Mouse (Mus musculus) heart, postnatal 4 days (tissue): Measurements from ENCODE around the gene Cdyl. TPM values are rescaled to one million over a fixed set of nuclear protein-coding genes. Genes with fewer than 3 reads are reported as not detected.

Source experiments
- DNase-seq: peaks from one replicate; pipeline ENCODE4 v3.0.0; 2021
- total RNA-seq, 2 experiments: library from RNA; stranded (reverse); gene quantifications; 2 replicates each; pipeline ENCODE4 v1.2.3; 2021

The Cdyl gene
- total RNA-seq, 2 experiments from 2014 or later = 19.5 to 20.3 TPM

DNA sequence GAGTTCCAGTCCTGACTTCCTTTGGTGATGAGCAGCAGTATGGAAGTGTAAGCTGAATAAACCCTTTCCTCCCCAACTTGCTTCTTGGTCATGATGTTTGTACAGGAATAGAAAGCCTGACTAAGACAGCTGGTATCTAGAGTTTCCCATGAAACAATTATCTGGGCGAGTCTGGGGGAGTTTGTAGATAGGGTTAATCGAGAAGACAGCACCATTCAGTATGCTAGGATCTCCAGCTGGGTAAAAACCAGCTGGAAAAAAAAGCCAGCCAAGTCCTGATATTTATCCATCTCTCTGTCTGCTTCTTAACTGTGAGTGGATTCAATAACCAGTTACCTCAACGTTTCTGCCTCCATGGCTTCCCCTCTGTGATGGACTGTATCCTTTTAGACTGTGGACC, 104.9 kb downstream of the Cdyl start:
- DNase-seq = no peak

DNA sequence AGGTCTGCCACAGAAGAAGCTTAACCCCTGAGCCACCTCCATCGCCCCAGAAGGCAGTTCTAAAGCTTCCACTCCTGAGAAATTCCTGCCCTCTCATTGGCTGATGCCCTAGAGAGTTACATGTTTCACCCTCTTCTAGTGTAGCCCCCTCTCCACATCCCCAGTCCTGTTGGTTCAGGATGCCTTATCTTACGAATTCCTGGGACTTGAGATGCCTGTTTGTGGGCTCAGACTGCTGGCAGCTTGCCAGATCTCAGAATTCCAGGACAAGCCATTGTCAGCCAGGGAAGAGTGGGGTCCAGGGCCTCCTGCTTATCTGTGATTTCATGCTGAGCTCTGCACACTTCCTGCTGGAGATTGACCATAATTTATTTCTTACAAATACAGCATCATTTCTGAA, 106.2 kb downstream of the Cdyl start:
- peak; percentile 69 for DNase-seq

DNA sequence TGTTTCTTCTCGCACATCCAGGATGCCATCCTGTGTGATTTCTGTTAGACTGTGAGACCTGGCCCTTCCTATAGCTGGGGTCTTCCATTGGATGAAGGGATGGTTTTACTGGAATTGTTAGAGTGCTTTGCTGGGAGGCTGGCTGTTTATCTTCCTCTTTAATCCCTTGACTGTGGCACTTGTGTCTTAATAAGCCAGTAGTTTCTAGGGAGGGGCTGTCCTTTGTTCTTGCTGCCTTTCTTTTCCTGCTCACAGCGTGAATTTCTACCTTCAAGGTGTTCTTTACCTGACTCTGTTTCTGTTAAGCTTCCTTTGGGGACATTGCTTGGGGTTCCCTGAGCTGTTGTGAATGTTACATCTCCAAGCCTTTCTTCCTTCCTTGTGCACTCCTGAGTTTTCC, 110.0 kb downstream of the Cdyl start:
- DNase-seq = no peak

DNA sequence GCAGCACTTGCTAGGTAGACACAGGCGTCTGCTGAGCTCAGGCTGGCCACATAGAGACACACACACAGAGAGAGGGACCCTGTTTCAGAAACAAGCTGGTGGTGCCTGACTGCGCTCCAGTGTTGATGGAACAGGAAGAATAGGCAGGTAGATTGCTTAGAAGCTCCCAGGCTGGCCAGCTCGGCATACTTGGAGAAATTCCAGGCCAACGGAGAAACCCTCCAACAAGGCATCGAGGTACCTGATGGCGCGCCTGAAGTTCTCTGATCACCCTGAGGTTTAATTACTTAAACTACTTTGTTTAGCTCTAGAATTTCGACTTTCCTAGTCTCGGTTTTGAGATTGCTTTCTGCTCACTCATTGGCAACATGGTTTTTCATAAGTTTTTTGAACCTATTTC, 110.8 kb downstream of the Cdyl start:
- no peak for DNase-seq

DNA sequence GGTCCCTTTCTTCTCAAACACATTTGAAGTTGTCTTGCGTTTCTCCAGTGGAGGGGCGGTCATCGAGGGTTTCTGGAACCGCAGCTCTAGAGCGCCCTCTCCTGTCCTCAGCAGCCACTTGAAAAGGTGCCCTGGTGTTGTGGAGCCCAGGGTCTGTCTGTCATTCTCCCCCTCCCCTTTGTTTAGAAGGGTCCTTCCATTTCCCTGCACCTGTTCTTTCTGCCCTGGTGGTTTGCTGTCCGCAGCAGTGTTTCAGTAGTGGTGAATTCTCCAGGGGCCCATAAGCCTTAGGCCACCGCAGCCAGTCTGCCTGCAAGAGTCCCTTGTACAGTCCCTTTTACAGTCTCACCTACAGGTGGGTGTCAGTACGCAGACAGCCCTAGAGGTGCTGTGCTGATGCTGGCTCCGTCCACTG, 112.3 kb downstream of the Cdyl start:
- DNase-seq = peak; percentile 71

DNA sequence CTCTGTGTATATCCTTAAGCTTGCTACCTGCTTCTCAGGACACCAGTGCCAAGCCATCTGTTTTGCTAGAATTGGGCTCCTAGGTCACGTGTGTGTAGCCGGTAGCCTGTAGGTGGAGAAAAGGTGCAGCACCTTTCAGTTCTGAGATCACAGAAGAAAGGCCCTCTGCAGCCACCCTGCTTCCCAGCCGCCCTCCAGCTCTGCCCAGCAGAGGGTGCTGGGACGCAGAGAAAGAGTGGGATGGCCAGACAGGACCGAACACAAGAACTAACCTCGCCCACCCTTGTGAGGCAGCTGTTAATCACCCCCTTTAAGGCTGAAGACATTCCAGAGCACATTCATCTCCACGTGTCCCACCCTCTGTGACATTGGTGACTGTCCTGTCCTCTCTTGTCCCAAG, 114.1 kb downstream of the Cdyl start:
- peak; percentile 53 for DNase-seq

DNA sequence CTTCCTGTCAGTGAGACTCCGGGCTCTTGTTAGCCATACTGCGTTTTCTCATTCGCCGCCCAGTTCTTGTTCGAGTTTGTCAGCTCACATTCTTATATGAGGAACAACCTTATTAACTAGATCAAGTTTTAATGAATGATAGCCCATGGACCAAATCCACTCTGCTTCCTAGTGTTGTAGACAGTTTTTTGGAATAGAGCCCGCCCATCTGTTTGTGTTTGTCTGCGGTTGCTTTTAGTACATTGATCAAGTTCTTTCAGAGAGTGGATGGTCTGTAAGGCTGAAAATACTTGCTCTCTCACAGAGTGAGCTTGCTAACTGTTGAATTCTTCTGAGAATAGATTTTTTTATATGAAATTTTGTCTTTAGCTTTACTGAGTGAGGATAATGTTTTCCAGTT, 116.5 kb downstream of the Cdyl start:
- no peak for DNase-seq

DNA sequence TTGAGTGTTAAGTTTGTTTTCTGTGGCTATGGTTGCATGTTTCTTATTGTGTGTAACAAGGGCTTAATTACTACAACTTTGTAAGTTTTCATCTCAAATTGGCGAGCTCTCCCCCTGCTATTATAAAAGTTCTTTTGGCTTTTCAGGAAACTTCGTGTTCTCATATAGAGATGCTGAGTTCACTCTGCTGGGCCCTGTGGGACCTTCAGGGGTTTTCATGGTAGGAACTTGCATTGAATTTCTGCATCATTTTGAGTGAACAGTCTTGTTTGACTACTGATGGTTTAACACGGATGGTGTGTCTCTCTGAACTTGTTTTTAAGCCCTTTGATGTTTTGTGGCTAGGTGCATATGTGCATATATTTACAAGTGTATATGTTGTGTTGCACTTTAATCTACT, 121.1 kb downstream of the Cdyl start:
- no peak for DNase-seq

DNA sequence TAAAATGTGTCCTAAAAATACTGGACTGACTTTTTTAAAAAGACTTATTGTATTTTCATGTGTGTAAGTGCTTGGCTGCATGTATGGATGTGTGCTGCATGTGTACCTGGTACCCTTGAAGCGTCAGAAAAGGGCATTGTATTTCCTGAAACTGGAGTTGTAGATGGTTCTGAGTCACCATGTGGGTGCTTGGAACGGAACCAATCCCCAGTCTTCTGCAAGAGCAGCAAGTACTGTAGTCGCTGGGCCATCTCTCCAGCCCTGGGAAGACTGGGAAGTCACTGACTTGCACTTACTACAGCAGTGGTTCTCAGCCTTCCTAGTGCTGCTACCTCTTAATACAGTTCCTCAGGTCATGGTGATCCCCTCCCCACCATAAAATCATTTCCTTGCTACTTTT, 122.1 kb downstream of the Cdyl start:
- DNase-seq = no peak

DNA sequence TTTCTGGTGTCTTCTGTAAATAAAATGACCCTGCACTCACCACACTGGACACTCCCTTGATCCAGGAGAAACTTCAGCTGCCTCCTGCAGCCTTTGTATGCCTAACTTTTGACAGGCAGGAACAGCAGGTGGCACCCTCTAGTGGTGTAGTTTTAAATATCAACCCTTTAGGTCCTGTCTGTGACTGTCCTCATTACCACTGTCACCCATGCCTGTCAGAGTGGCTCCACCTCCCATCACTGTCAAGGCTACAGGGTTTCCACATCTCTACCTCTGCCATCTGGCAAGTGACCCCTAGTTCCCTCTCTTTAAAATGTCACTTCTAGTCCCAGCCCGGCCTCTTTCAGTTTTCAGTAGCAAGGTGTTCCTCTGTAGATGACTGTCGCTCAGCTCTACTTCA, 123.3 kb downstream of the Cdyl start:
- peak; percentile 60 for DNase-seq

DNA sequence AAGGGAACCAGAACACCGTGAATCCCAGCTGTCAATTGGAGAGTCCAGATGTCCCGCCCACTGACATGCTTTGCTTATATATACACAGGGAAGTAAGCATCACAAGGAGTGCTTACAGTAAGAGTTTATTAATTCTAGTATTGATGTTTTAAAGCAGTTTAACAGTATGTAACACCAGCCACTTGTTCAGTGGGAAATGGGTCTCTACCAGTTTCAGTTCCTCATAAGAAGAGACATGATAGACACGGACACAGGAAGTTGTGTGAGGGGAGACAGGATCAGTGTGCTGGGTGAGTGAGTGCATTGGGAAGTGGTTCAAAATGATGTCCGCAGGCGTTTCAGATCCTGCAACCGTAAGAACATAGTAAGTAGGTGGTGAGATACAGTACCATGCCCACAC, 123.9 kb downstream of the Cdyl start:
- no peak for DNase-seq

DNA sequence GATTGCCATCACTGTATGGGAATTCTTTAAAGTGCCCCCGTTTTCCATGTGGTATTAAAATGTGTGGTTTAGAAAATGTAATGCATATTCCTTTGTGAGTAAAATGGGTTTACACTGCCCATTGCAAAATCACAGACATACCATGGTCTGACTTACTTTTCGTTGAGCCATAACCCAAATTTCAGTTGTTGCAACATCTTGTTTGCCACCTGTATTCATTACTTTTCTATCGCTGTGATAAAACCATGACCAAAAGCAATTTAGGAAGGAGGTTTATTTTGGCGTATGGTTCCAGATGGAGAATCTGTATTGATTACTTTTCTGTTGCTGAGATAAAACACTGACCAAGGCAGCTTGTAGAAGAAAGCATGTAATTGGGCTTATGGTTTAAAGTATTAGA, 124.6 kb downstream of the Cdyl start:
- no peak for DNase-seq

DNA sequence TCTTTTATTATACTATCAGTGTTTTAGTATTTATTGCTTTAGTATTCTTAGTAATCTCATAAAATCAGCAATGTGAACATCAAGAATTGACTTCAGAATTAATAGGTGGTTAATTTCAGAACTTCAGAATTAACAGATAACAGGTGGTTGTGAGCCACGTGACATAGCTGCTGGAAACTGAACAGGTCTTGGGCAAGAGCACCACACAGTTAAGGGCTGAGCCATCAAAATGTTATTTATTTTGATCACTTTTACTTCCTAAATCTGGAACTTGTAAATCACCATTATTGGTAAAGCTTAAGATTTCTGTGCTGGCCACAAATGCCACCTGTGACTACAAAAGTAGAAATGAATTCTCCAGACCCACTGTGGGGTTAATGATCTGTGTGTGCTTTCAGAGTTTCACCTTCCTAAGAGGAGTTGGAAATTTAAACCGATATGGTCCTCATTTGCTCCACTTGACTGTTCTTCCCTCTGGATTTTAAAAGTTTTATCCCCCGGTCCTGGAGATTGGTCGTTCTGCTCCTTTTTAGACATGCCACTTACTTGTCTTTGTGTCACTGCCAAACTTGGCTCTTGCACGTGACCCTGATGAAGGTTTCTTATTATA, 125.8 kb downstream of the Cdyl start:
- no peak for DNase-seq

DNA sequence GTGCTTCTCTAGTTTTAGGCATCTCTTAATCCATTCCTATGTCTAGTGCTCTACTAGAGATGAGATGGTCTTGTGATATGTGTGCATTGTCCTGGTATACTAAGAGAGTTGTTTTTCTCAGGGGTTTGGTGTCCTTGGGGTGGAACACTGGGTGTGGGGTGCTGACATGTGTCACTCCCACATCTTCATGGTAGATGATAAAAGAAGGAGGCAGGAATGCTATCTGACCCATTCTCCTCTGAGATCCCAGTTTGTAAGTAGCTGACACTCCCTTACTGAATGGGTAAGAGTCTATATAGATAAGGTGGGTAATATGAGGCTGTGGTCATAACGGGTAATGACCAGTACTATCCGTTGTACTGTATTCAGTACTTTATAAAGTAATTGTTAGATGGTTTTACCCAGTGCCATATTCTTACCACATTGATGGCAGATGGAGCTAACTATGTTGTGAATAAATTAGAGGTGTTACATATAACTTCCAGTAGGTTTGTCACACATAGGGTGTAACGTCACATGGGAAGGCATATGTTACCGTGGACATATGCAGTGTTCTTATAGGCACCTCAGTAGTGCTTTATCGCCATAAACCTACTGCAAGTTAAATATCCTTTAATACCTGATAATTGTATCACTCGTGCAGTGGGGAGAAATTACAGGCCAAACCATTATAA, 127.2 kb downstream of the Cdyl start:
- DNase-seq = no peak

DNA sequence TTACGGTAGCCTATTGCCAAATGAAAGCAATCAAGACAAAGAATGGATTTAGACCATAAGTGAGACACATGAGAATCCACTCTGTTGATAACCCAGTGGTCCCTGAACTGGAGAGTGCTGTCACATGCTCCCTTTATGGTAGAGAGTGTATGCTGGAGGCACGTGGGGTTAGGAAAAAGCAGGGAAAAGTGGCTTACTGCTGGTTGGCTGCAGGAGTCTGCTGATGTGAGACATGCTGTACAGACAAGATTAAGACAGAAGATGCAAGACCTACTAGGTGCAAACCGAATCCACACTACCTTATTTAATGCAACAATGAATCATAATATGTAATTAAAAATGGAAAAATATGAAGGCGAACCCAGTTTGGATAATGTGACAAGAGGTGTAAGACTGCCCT, 129.9 kb downstream of the Cdyl start:
- DNase-seq = no peak

DNA sequence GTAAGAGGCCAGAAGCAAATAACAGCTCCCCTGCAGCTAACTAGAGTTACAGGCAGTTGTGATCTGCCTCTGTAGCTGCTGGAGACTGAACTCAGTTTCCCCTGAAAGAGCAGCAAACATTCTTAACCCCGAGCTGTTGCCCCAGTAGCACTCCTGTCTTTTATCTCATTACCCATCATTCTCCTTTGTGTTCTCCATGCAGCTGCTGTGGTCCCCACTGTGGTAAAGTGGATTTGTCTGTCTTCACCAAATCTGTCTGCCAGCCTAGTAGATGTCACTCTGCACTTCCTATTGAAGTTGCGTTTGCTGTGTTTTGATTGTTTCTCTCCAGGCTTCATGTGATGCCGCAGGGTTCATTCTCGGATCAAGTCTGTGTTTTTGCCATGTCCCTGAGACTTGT, 130.8 kb downstream of the Cdyl start:
- no peak for DNase-seq

DNA sequence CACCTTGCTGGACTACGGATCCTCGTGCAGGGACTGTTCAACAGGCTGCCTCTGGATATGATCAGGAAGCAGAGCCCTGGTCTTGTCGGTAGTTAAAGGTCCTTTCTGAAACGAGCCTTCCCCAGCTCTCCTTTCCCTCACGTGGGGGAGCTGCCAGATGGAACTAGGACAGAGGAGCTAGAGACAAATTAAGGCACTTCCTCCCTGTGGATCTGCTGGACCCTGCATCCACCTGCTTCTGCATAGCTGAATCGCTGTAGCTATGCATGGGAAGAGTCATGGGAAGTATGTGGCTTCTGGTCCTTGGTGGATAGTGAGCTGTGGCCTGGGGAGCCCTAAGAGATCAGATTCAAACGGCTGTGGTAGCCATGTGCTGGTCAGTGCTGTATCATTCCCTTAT, 134.7 kb downstream of the Cdyl start:
- no peak for DNase-seq

DNA sequence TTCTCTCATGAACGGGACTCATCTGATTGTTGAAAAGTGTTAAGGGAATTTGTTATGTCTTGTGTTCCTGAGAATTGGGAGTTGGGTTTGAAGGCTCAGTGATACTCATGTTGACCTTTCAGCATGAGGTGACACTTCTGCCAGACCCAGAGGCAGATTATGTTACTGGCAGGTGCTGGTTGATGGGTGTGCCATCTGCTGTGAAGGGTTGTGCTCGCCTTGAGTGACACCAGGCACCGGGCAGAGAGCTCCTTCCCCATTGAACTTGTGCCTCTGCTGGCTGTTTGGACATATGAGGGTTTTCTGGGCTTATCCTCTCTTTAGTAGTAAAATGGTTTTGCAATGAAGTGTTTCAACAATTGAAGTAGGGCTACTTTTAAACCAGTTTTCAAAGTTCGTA, 135.1 kb downstream of the Cdyl start:
- DNase-seq = no peak

DNA sequence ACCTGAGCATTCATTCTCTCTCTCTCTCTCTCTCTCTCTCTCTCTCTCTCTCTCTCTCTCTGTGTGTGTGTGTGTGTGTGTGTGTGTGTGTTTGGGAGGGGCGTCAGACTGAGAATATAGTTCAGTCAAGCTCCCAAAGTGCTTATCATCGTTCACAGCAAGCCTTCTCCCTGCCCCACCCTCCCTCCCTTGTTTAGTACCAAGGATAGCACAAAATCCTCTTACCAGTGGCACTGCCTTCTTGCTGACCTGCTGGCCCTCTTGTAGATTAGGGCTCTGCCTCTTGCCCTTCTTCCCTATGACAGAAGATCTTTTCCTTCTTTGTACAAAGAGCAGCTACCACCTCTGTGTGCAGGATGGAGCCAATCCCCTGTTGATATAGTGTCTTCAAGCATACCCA, 136.3 kb downstream of the Cdyl start:
- DNase-seq = no peak

DNA sequence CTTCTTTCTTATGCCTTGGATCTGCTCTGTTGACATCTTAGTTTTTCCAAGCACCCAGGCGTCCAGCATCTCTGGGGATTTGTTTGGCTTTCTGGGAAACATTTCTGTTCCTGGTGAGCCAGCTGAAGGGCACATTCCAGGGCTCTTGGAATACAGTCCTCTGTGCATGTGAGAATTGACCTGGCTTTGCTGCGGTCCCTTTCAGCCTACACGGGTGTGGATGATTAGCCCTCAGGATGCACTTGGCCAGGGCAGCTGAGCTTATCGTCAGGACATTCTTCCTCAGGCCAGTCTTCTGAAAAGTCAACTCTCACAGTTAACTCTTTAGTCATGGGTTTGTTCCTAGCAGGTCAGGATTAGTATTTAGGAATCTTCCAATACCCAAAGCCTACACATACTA, 136.7 kb downstream of the Cdyl start:
- peak; percentile 42 for DNase-seq

DNA sequence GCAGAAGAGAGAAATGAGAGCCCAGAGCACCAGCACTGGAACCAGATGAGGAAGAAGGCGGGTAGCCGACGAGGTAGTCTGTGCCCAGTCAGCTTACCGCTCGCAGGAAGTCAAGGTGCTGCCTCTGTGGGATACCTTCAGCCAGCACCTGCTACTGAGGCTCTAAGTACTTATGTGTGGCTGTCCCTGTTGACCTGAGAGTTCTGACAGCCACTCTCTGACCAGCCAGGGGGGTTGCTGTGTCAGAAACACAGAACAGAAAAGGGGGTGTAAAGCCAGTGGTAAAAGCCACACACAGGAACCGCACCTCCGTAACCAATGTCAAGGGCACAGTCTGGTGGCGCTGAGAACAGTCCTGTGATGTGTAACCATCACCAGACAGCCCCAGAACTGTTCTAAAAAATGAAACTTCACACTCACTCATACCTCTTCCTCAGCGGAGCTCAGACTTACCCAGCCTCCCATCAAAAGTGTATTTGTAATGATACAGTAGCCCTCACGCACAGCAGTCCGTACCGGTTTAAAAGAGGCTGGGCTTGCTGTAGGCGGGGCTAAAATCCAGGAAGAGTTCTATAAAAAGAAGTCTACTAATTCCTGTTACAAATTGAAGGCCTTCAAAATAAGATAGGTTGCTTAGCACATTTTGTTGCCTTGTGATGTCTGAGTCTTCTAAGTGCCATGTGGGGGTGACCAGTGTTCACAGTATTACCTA, 138.3 kb downstream of the Cdyl start:
- no peak for DNase-seq

DNA sequence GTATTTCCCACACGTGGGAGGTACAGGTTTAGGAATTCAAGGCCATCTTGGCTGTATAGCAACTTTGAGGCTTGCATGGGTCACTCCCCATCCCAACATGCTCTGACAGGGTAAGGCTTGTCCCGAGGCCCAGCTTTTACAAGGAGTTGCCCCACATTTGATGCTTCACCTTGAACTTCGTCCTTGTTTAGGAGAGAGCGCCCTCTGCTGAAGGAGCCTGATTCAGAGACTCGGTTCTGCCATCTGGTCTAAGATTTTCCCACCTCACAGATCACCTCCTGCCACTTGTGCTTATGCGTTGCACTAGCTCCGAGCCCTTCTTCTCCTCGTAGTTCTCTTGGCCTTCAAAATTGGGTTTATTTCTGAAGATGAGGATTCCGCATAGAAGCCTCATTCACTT, 139.0 kb downstream of the Cdyl start:
- peak; percentile 67 for DNase-seq

DNA sequence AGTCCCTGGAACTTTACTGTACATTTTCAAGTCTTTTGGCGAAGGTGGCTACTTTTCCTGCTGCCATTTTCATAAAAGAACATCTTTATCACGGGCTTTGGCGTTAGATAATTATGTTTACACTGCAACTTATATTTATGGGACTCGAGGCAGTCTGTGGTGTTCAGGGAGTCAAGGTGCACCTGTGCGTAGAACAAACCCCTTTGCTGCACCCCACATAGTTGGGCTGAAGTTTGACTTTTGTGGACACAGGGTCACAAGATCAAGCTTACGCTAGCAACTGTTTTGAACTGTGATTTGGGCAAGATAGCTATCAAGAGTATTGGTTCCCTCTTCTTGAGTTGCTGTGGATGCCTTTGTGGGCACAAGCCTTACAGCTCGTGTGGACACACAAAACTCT, 140.6 kb downstream of the Cdyl start:
- DNase-seq = no peak

DNA sequence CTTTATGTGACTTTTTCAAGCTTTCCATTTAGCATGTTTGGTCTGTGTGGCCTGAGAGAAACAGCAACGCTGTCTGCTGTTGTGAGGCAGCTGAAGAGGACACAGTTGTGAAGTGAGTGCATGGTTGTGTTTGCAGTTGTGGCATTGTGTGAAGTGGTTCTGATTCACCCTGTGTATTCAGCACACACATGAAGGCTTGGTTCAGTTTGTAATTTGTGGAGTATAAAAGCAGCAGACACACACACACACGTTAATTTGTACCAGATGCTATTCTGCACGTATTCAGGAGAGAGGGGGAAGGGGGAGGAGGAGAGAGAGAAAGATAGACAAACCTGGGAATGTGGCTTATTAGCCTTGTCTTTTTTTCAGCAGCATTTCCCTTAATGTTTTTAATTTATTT, 146.1 kb downstream of the Cdyl start:
- no peak for DNase-seq
